ENCODE assay signal across 29 mouse cellular contexts in the genomic region with DNA sequence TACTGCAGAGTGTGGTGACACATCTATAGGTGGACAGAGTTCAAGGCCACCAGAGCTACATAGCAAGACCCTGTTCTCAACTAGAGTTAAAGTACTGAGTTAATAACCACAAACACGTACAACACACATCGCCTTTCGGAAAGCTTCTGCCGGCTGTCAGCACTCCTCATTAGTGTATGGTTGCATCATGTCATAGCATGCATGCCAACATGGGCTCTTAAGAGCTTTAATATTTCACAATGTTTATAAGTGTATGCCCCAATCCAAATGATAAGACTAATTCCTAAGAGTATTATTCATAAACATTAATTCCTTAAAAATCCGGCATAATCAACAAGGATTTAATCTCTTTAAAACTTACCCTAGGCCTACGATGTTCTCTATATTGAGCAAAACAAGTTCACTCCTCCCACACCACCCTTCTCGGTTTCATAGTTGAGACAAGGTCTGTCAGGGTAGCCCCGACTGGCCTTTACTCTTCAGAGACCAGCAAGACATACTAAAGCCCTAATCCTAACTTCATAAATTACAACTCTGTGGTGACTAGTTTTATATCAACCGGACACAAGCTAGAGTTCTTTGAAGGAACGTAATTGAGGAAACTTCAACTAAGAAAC. TPM values are rescaled to one million over a fixed set of nuclear protein-coding genes. Genes with fewer than 3 reads are reported as not detected.
DNase-seq lines count a peak whose midpoint lies in the region; ATAC-seq and TF ChIP-seq lines count a peak whose summit lies in the region.
"Had no signal": no experiment of that assay in that cellular context is flagged by ENCODE, and none has a peak within 500 bp of the region (broad histone marks: within the 10 kb centered on the region; RNA-seq: fewer than 3 reads in every experiment).

No protein-coding gene starts in this region.

- WGBS in heart, embryonic 16.5 days: 78% methylated on average over 10 of the region's 10 CpGs
- WGBS in heart, embryonic 10.5 days: 87% methylated on average over 10 of the region's 10 CpGs
- WGBS in lung, embryonic 16.5 days: 64% methylated on average over 10 of the region's 10 CpGs
- 80% methylated on average over 10 of the region's 10 CpGs for WGBS in liver, postnatal 0 days (ENCODE audit: insufficient replicate concordance)
- 84% methylated on average over 10 of the region's 10 CpGs for WGBS in intestine, embryonic 16.5 days

- no peak overlapping the region for H3K27ac ChIP-seq in heart, embryonic 16.5 days (ENCODE audit: low read length)
- H3K27ac ChIP-seq in heart, embryonic 10.5 days: no peak overlapping the region
- H3K27ac ChIP-seq in lung, embryonic 16.5 days (ENCODE audit: low read length): peak overlapping the region; percentile 72
- H3K27ac ChIP-seq in liver, postnatal 0 days (ENCODE audit: low read depth): no peak overlapping the region
- no peak overlapping the region for H3K27ac ChIP-seq in intestine, embryonic 16.5 days (ENCODE audit: low read length)
- H3K27ac ChIP-seq: embryonic facial prominence, embryonic 13.5 days; forebrain, embryonic 12.5 days; hindbrain, embryonic 13.5 days; limb, embryonic 12.5 days; macrophage; midbrain, embryonic 13.5 days; neural tube, embryonic 13.5 days had no signal

- no peak for TF ChIP-seq CTCF in liver, postnatal 0 days (IDR thresholded peaks at IDR 0.05; ENCODE audit: low read depth)

- TF ChIP-seq EP300 in liver, postnatal 0 days (IDR thresholded peaks at IDR 0.05; ENCODE audit: low read depth): no peak

- H3K27me3 ChIP-seq in heart, embryonic 16.5 days (ENCODE audit: control insufficient read depth, insufficient read depth, low read length): no peaks in the 10 kb centered on the region
- no peaks in the 10 kb centered on the region for H3K27me3 ChIP-seq in heart, embryonic 10.5 days (ENCODE audit: insufficient read depth, poor library complexity, severe bottlenecking)
- H3K27me3 ChIP-seq in lung, embryonic 16.5 days (ENCODE audit: control insufficient read depth, insufficient read depth, low read depth, low read length): no peaks in the 10 kb centered on the region
- H3K27me3 ChIP-seq in liver, postnatal 0 days (ENCODE audit: insufficient read depth, low read length): no peaks in the 10 kb centered on the region
- H3K27me3 ChIP-seq in intestine, embryonic 16.5 days (replicated peaks; ENCODE audit: control insufficient read depth, insufficient read depth, low read length): no peaks in the 10 kb centered on the region
- H3K27me3 ChIP-seq: embryonic facial prominence, embryonic 13.5 days; forebrain, embryonic 12.5 days; hindbrain, embryonic 13.5 days; limb, embryonic 12.5 days; midbrain, embryonic 13.5 days; neural tube, embryonic 13.5 days had no signal

- no peak for DNase-seq in heart, embryonic 10.5 days (ENCODE audit: low spot score)
- DNase-seq in fat pad, adult 2 months (ENCODE audit: extremely low read depth, low read depth, low spot score): peak; percentile 76
- peak; percentile 71 for DNase-seq in lung, postnatal 36 days
- DNase-seq in MN1 (ENCODE audit: low spot score): no peak
- no peak for DNase-seq in liver, postnatal 0 days
- DNase-seq: adrenal gland, adult 2 months; cerebellum, adult 9-10 months; cerebellum, postnatal 36 days; embryo, embryonic 11 days; forebrain, postnatal 0 days; heart, postnatal 4 days; kidney, postnatal 25 days; right cerebral cortex, postnatal 4 days had no signal

- H3K4me2 ChIP-seq in heart, embryonic 16.5 days (ENCODE audit: low read depth, low read length): no peak overlapping the region
- no peak overlapping the region for H3K4me2 ChIP-seq in lung, embryonic 16.5 days (ENCODE audit: low read depth, low read length)
- H3K4me2 ChIP-seq in liver, postnatal 0 days (ENCODE audit: low read depth, low read length): no peak overlapping the region
- H3K4me2 ChIP-seq in intestine, embryonic 16.5 days (ENCODE audit: low read depth, low read length): no peak overlapping the region
- H3K4me2 ChIP-seq: embryonic facial prominence, embryonic 13.5 days; forebrain, embryonic 12.5 days; heart, embryonic 11.5 days; hindbrain, embryonic 13.5 days; limb, embryonic 12.5 days; liver, embryonic 11.5 days; midbrain, embryonic 13.5 days; neural tube, embryonic 13.5 days had no signal

- no peaks in the 10 kb centered on the region for H3K9me3 ChIP-seq in heart, embryonic 16.5 days (replicated peaks; ENCODE audit: control insufficient read depth, low read length)
- H3K9me3 ChIP-seq in heart, embryonic 10.5 days: no peaks in the 10 kb centered on the region
- H3K9me3 ChIP-seq in lung, embryonic 16.5 days (ENCODE audit: control insufficient read depth, low read length): no peaks in the 10 kb centered on the region
- no peaks in the 10 kb centered on the region for H3K9me3 ChIP-seq in liver, postnatal 0 days (ENCODE audit: low read length)
- H3K9me3 ChIP-seq in intestine, embryonic 16.5 days (ENCODE audit: control insufficient read depth, low read length): no peaks in the 10 kb centered on the region
- H3K9me3 ChIP-seq: embryonic facial prominence, embryonic 13.5 days; forebrain, embryonic 12.5 days; hindbrain, embryonic 13.5 days; limb, embryonic 12.5 days; midbrain, embryonic 13.5 days; neural tube, embryonic 13.5 days had no signal

- H3K4me1 ChIP-seq in heart, embryonic 16.5 days (ENCODE audit: control insufficient read depth, insufficient read depth, low read length): no peaks in the 10 kb centered on the region
- no peaks in the 10 kb centered on the region for H3K4me1 ChIP-seq in heart, embryonic 10.5 days
- H3K4me1 ChIP-seq in lung, embryonic 16.5 days (replicated peaks; ENCODE audit: control insufficient read depth, insufficient read depth, low read length): peaks cover 3% of the 10 kb centered on the region; the same call in 1 of the 2 replicates
- no peaks in the 10 kb centered on the region for H3K4me1 ChIP-seq in liver, postnatal 0 days (ENCODE audit: insufficient read depth)
- H3K4me1 ChIP-seq in intestine, embryonic 16.5 days (ENCODE audit: control insufficient read depth, insufficient read depth, low read length): no peaks in the 10 kb centered on the region
- H3K4me1 ChIP-seq: forebrain, embryonic 12.5 days; hindbrain, embryonic 13.5 days; limb, embryonic 12.5 days; midbrain, embryonic 13.5 days; neural tube, embryonic 13.5 days had no signal

- 0 out of 2 replicates have a peak, but pooled peaks have one; percentile 45 for ATAC-seq in heart, embryonic 16.5 days (replicated peaks; ENCODE audit: extremely low read depth, insufficient read depth, low FRiP score)
- peak; percentile 88 for ATAC-seq in lung, embryonic 16.5 days (ENCODE audit: low read depth)
- no peak for ATAC-seq in liver, postnatal 0 days
- no peak for ATAC-seq in intestine, embryonic 16.5 days
- ATAC-seq: forebrain, postnatal 0 days; intestine, postnatal 0 days; midbrain, embryonic 13.5 days had no signal

- no peak overlapping the region for H3K4me3 ChIP-seq in heart, embryonic 16.5 days (ENCODE audit: low read length)
- H3K4me3 ChIP-seq in heart, embryonic 10.5 days: no peak overlapping the region
- H3K4me3 ChIP-seq in lung, embryonic 16.5 days (ENCODE audit: low read length): no peak overlapping the region
- H3K4me3 ChIP-seq in liver, postnatal 0 days (ENCODE audit: low read depth, low read length): no peak overlapping the region
- no peak overlapping the region for H3K4me3 ChIP-seq in intestine, embryonic 16.5 days (ENCODE audit: low read length)
- H3K4me3 ChIP-seq: embryonic facial prominence, embryonic 13.5 days; erythroblast, embryonic 14.5 days; forebrain, embryonic 12.5 days; hindbrain, embryonic 13.5 days; limb, embryonic 12.5 days; midbrain, embryonic 13.5 days; neural tube, embryonic 13.5 days had no signal

- H3K9ac ChIP-seq in heart, embryonic 16.5 days (ENCODE audit: low read length): no peak overlapping the region
- H3K9ac ChIP-seq in lung, embryonic 16.5 days (ENCODE audit: low read length): no peak overlapping the region
- no peak overlapping the region for H3K9ac ChIP-seq in liver, postnatal 0 days (replicated peaks)
- H3K9ac ChIP-seq in intestine, embryonic 16.5 days (ENCODE audit: low read depth, low read length): no peak overlapping the region
- H3K9ac ChIP-seq: embryonic facial prominence, embryonic 13.5 days; forebrain, embryonic 12.5 days; forebrain, postnatal 0 days; hindbrain, embryonic 13.5 days; limb, embryonic 12.5 days; midbrain, embryonic 13.5 days; neural tube, embryonic 13.5 days had no signal

- no peaks in the 10 kb centered on the region for H3K36me3 ChIP-seq in heart, embryonic 16.5 days (ENCODE audit: control insufficient read depth, insufficient read depth)
- H3K36me3 ChIP-seq in heart, embryonic 10.5 days: no peaks in the 10 kb centered on the region
- no peaks in the 10 kb centered on the region for H3K36me3 ChIP-seq in lung, embryonic 16.5 days (ENCODE audit: control insufficient read depth, insufficient read depth, low read length)
- H3K36me3 ChIP-seq in liver, postnatal 0 days (replicated peaks; ENCODE audit: insufficient read depth, low read length): no peaks in the 10 kb centered on the region
- H3K36me3 ChIP-seq in intestine, embryonic 16.5 days (ENCODE audit: control insufficient read depth, insufficient read depth, low read length): no peaks in the 10 kb centered on the region
- H3K36me3 ChIP-seq: embryonic facial prominence, embryonic 13.5 days; forebrain, embryonic 12.5 days; hindbrain, embryonic 13.5 days; limb, embryonic 12.5 days; midbrain, embryonic 13.5 days; neural tube, embryonic 13.5 days had no signal

RNA-seq across cellular contexts. Expression of gene Slc10a6, which starts 18.2 kb away (rescaled TPM):
- polyA plus RNA-seq in heart, embryonic 16.5 days (2015; fragmentation: Nextera tagmentation; extraction: Ambion mirVana): 2.2 and 2.5 TPM in 2 replicates
- polyA plus RNA-seq in heart, embryonic 10.5 days (2016; fragmentation: Nextera tagmentation; extraction: Ambion mirVana): 0.11 and 0.17 TPM in 2 replicates
- 3.2 and 4.2 TPM in 2 replicates for polyA plus RNA-seq in lung, embryonic 16.5 days (2015; fragmentation: Nextera tagmentation; extraction: Ambion mirVana)
- polyA plus RNA-seq in liver, postnatal 0 days (2015; fragmentation: Nextera tagmentation; extraction: Ambion mirVana): 0.09 and 0.11 TPM in 2 replicates
- 0.67 and 0.84 TPM in 2 replicates for polyA plus RNA-seq in intestine, embryonic 16.5 days (2015; fragmentation: Nextera tagmentation; extraction: Ambion mirVana)
- polyA plus RNA-seq: forebrain, embryonic 12.5 days; kidney, embryonic 14.5 days had no signal

RNA-seq across cellular contexts. Expression of gene 1700016H13Rik, which starts 44.8 kb away (rescaled TPM):
- 0.24 and 0.35 TPM in 2 replicates for polyA plus RNA-seq in heart, embryonic 16.5 days (2015; fragmentation: Nextera tagmentation; extraction: Ambion mirVana)
- polyA plus RNA-seq in heart, embryonic 10.5 days (2016; fragmentation: Nextera tagmentation; extraction: Ambion mirVana): 0.42 TPM in 1 of 2 replicates, not detected in the other
- 0.35 TPM in 2 replicates for polyA plus RNA-seq in lung, embryonic 16.5 days (2015; fragmentation: Nextera tagmentation; extraction: Ambion mirVana)
- not detected in 2 replicates for polyA plus RNA-seq in liver, postnatal 0 days (2015; fragmentation: Nextera tagmentation; extraction: Ambion mirVana)
- polyA plus RNA-seq in intestine, embryonic 16.5 days (2015; fragmentation: Nextera tagmentation; extraction: Ambion mirVana): not detected in 2 replicates
- polyA plus RNA-seq: adrenal gland, adult 2 months; erythroblast, embryonic 14.5 days; forebrain, embryonic 12.5 days; heart, embryonic 11.5 days; macrophage; neural tube, embryonic 13.5 days; spleen, adult 2 months had no signal

Comparison
In these comparisons a context has a peak if more than half of its experiments do, and no peak if none do; other contexts are left out.
1. ATAC-seq: peak in heart, embryonic 16.5 days (single experiment) and lung, embryonic 16.5 days (single experiment); none in liver, postnatal 0 days (single experiment) and intestine, embryonic 16.5 days (single experiment).
2. DNase-seq: peak in fat pad, adult 2 months (single experiment) and lung, postnatal 36 days (single experiment); none in heart, embryonic 10.5 days (single experiment), MN1 (single experiment) and liver, postnatal 0 days (single experiment).